Mouse (Mus musculus) ES-E14 (cell line): ENCODE measurements around the gene C1qtnf6. TPM values are rescaled to one million over a fixed set of nuclear protein-coding genes. Genes with fewer than 3 reads are reported as not detected.

ENCODE experiments used
- DNase-seq: peaks from one replicate; pipeline ENCODE4 v3.0.0-alpha.2; 2013; ENCODE audit warnings: low read depth, low spot score
- H3K27ac ChIP-seq: 2 replicates; pipeline ENCODE4 v1.5.1; 2012; ENCODE audit warnings: low read depth, mild to moderate bottlenecking, low read length, moderate library complexity, mixed read lengths; ENCODE audit not compliant: poor library complexity, insufficient read depth, severe bottlenecking
- H3K36me3 ChIP-seq: 2 replicates; pipeline ENCODE4 v1.6.1; 2012; ENCODE audit warnings: mild to moderate bottlenecking, low read length, moderate library complexity, mixed read lengths; ENCODE audit not compliant: control insufficient read depth, poor library complexity, insufficient read depth, severe bottlenecking
- H3K4me1 ChIP-seq, 2 experiments: fragments of 150-350 bp in 1 of 2; sonication (generic) in 1 of 2; 2 replicates each; pipeline ENCODE4 v1.6.1; 2012; ENCODE audit warnings: low read length in 2 of 2, mild to moderate bottlenecking in 1 of 2, mixed read lengths in 1 of 2; ENCODE audit not compliant: control insufficient read depth in 2 of 2, insufficient read depth in 2 of 2, poor library complexity in 1 of 2
- H3K4me3 ChIP-seq, 2 experiments: fragments of 150-350 bp in 1 of 2; sonication (generic) in 1 of 2; 2 replicates each; pipeline ENCODE4 v1.5.1; 2012; ENCODE audit warnings: low read length in 2 of 2, low read depth in 1 of 2, mild to moderate bottlenecking in 1 of 2, mixed read lengths in 1 of 2; ENCODE audit not compliant: insufficient read depth in 1 of 2, poor library complexity in 1 of 2, severe bottlenecking in 1 of 2
- H3K9ac ChIP-seq: 2 replicates; pipeline ENCODE4 v1.6.1; 2012; ENCODE audit warnings: low read depth, mild to moderate bottlenecking, low read length, mixed read lengths; ENCODE audit not compliant: poor library complexity, insufficient read depth, severe bottlenecking
- H3K9me3 ChIP-seq: fragments of 150-350 bp; sonication (generic); 2 replicates; pipeline ENCODE4 v1.6.1; 2012; ENCODE audit warnings: low read depth, mild to moderate bottlenecking, low read length; ENCODE audit not compliant: control insufficient read depth, insufficient read depth
- CHD2 ChIP-seq: IDR thresholded peaks from 2 replicates; pipeline ENCODE4 v1.6.1; 2014; ENCODE audit warnings: mild to moderate bottlenecking, low read depth, low read length, inconsistent platforms
- HCFC1 ChIP-seq: IDR thresholded peaks from 2 replicates; pipeline ENCODE4 v1.6.1; 2012; ENCODE audit warnings: low read length, inconsistent platforms, borderline replicate concordance; ENCODE audit not compliant: insufficient read depth
- MAFK ChIP-seq: IDR thresholded peaks from 2 replicates; pipeline ENCODE4 v1.6.1; 2014; ENCODE audit warnings: mild to moderate bottlenecking, low read depth, low read length, inconsistent platforms; ENCODE audit not compliant: insufficient read depth
- ZC3H11A ChIP-seq: IDR thresholded peaks from 2 replicates; pipeline ENCODE4 v1.6.1; 2012; ENCODE audit warnings: low read depth, mild to moderate bottlenecking, inconsistent platforms, low read length, borderline replicate concordance
- ZNF384 ChIP-seq: IDR thresholded peaks from 2 replicates; pipeline ENCODE4 v1.6.1; 2012; ENCODE audit warnings: low read depth, low read length, inconsistent platforms
- in situ Hi-C, 2 experiments: fragments of 600-800 bp; cut with MboI; formaldehyde crosslinking; loops; one replicate each; pipeline ENCODE4 v1.15.1; 2025; ENCODE audit warnings: low sequenced_read_pairs in 2 of 2, inconsistent platforms in 1 of 2; ENCODE audit not compliant: unreplicated experiment in 2 of 2
- total RNA-seq: library from RNA; depleted of rRNA; stranded (reverse); fragments of 300-350 nt; gene quantifications from 2 replicates; pipeline ENCODE4 v1.2.3, GENCODE M21; 2012

Gene C1qtnf6
- total RNA-seq, 1 experiment, result 1.8 TPM

- TF ChIP-seq ZC3H11A (no peak), HCFC1 (no peak), CHD2 (no peak), ZNF384 (no peak), MAFK (no peak)
- H3K4me1 ChIP-seq, result no peaks in the 10 kb centered on the region
- no peak overlapping the region for H3K4me3 ChIP-seq
- in situ Hi-C loops, result no loop called here
- no peaks in the 10 kb centered on the region for H3K36me3 ChIP-seq
- H3K9me3 ChIP-seq, result no peaks in the 10 kb centered on the region
- H3K27ac ChIP-seq, result no peak overlapping the region
- no peak for DNase-seq
- H3K9ac ChIP-seq, result no peak overlapping the region
These were observed 7.1 kb downstream of the C1qtnf6 start for GRCm38 (mm10) chr15:78524163-78524562.

- no peak overlapping the region for H3K4me3 ChIP-seq
- in situ Hi-C loops, result no loop called here
- no peaks in the 10 kb centered on the region for H3K9me3 ChIP-seq
- TF ChIP-seq ZC3H11A, result no peak
- no peak for TF ChIP-seq ZNF384
- TF ChIP-seq HCFC1, result no peak
- no peak for TF ChIP-seq MAFK
- TF ChIP-seq CHD2, result no peak
- DNase-seq, result no peak
- H3K36me3 ChIP-seq, result no peaks in the 10 kb centered on the region
- no peak overlapping the region for H3K27ac ChIP-seq
- no peaks in the 10 kb centered on the region for H3K4me1 ChIP-seq
- H3K9ac ChIP-seq, result no peak overlapping the region
These were observed 9.3 kb downstream of the C1qtnf6 start for GRCm38 (mm10) chr15:78521892-78522291.

GRCm38 (mm10) chr15:78521331-78521730, 9.9 kb downstream of the C1qtnf6 start:
- TF ChIP-seq MAFK, result no peak
- no peak for DNase-seq
- Histone ChIP-seq H3K9me3 (no peaks in the 10 kb centered on the region), H3K9ac (no peak overlapping the region), H3K36me3 (no peaks in the 10 kb centered on the region), H3K4me3 (no peak overlapping the region), H3K4me1 (no peaks in the 10 kb centered on the region), H3K27ac (no peak overlapping the region)
- in situ Hi-C loops, result no loop called here

- H3K9me3 ChIP-seq, result no peaks in the 10 kb centered on the region
- no peaks in the 10 kb centered on the region for H3K36me3 ChIP-seq
- H3K9ac ChIP-seq, result no peak overlapping the region
- peaks cover 0 to 2% of the 10 kb centered on the region in 2 experiments; a peak in 1 of 4 replicates for H3K4me1 ChIP-seq
- H3K27ac ChIP-seq, result no peak overlapping the region
- in situ Hi-C loops, result no loop called here
- TF ChIP-seq ZNF384 (no peak), CHD2 (no peak), ZC3H11A (no peak), MAFK (no peak), HCFC1 (no peak)
- no peak for DNase-seq
- no peak overlapping the region for H3K4me3 ChIP-seq
These were observed 11.0 kb downstream of the C1qtnf6 start for GRCm38 (mm10) chr15:78520112-78520715.

GRCm38 (mm10) chr15:78518221-78518620, 13.0 kb downstream of the C1qtnf6 start:
- TF ChIP-seq ZNF384 (no peak), ZC3H11A (no peak), MAFK (no peak), CHD2 (no peak), HCFC1 (no peak)
- Histone ChIP-seq H3K36me3 (no peaks in the 10 kb centered on the region), H3K4me3 (no peak overlapping the region), H3K4me1 (peaks cover 0 to 3% of the 10 kb centered on the region in 2 experiments; a peak in 1 of 4 replicates), H3K27ac (no peak overlapping the region), H3K9ac (no peak overlapping the region), H3K9me3 (no peaks in the 10 kb centered on the region)
- in situ Hi-C loops, result no loop called here
- no peak for DNase-seq
